Mouse (Mus musculus): ENCODE results near the gene Cbwd1. TPM values are rescaled to one million over a fixed set of nuclear protein-coding genes. Genes with fewer than 3 reads are reported as not detected.

Gene Cbwd1
- 1.3 and 1.6 TPM in 2 replicates for polyA plus RNA-seq (2012; rRNA removed)

GRCm38 (mm10) chr19:24961172-24961962 lies at the start of gene Cbwd1:
Gene Cbwd1 (minus strand): TSS chr19:24961610.
- peak; percentile 95 for DNase-seq (ENCODE audit: low read depth, low spot score)

GRCm38 (mm10) chr19:25008509-25008908 lies 47.1 kb upstream of the Cbwd1 start:
- no peak for DNase-seq (ENCODE audit: low read depth, low spot score)
- 90% methylated on average over 2 of the region's 2 CpGs for WGBS

More at GRCm38 (mm10) chr19:24961172-24961962, at the start of gene Cbwd1:
- under 1% methylated on average over 36 of the region's 36 CpGs for WGBS

GRCm38 (mm10) chr19:25006686-25007085 lies 45.3 kb upstream of the Cbwd1 start:
- WGBS: 81% methylated on average over 1 of the region's 1 CpGs
- no peak for DNase-seq (ENCODE audit: low read depth, low spot score)

- DNase-seq (ENCODE audit: low read depth, low spot score): no peak
- 31% methylated on average over 4 of the region's 4 CpGs for whole genome bisulfite sequencing
Observed at GRCm38 (mm10) chr19:25003810-25004209, 42.4 kb upstream of the Cbwd1 start.

GRCm38 (mm10) chr19:25002828-25003227 lies 41.4 kb upstream of the Cbwd1 start:
- WGBS: 79% methylated on average over 3 of the region's 3 CpGs
- no peak for DNase-seq (ENCODE audit: low read depth, low spot score)

GRCm38 (mm10) chr19:25002032-25002431 lies 40.6 kb upstream of the Cbwd1 start:
- 85% methylated on average over 6 of the region's 6 CpGs for WGBS
- DNase-seq (ENCODE audit: low read depth, low spot score): no peak

GRCm38 (mm10) chr19:25000153-25000552 lies 38.7 kb upstream of the Cbwd1 start:
- DNase-seq (ENCODE audit: low read depth, low spot score): no peak
- WGBS: 23% methylated on average over 9 of the region's 9 CpGs

- no peak for DNase-seq (ENCODE audit: low read depth, low spot score)
- WGBS: under 1% methylated on average over 109 of the region's 109 CpGs
Observed at GRCm38 (mm10) chr19:24999201-24999886, 37.9 kb upstream of the Cbwd1 start, which contains the start of gene Dock8. Gene Dock8 (plus strand): TSS chr19:24999534.

GRCm38 (mm10) chr19:24998561-24998960 lies 37.2 kb upstream of the Cbwd1 start:
- DNase-seq (ENCODE audit: low read depth, low spot score): no peak
- WGBS: 72% methylated on average over 5 of the region's 5 CpGs

GRCm38 (mm10) chr19:24996815-24997704 lies 35.6 kb upstream of the Cbwd1 start:
- no peak for DNase-seq (ENCODE audit: low read depth, low spot score)
- WGBS: 64% methylated on average over 12 of the region's 12 CpGs

- no peak for DNase-seq (ENCODE audit: low read depth, low spot score)
- 37% methylated on average over 8 of the region's 8 CpGs for WGBS
Observed at GRCm38 (mm10) chr19:24994900-24995299, 33.5 kb upstream of the Cbwd1 start.

GRCm38 (mm10) chr19:24993526-24993925 lies 32.1 kb upstream of the Cbwd1 start:
- WGBS: 66% methylated on average over 6 of the region's 6 CpGs
- DNase-seq (ENCODE audit: low read depth, low spot score): no peak

GRCm38 (mm10) chr19:24990138-24990822 lies 28.9 kb upstream of the Cbwd1 start:
- DNase-seq (ENCODE audit: low read depth, low spot score): no peak
- 68% methylated on average over 7 of the region's 7 CpGs for WGBS

GRCm38 (mm10) chr19:24988831-24989230 lies 27.4 kb upstream of the Cbwd1 start:
- 69% methylated on average over 5 of the region's 5 CpGs for WGBS
- DNase-seq (ENCODE audit: low read depth, low spot score): no peak

GRCm38 (mm10) chr19:24987355-24987754 lies 25.9 kb upstream of the Cbwd1 start:
- DNase-seq (ENCODE audit: low read depth, low spot score): no peak
- 57% methylated on average over 4 of the region's 4 CpGs for WGBS

GRCm38 (mm10) chr19:24985045-24985444 lies 23.6 kb upstream of the Cbwd1 start:
- DNase-seq (ENCODE audit: low read depth, low spot score): no peak
- 93% methylated on average over 2 of the region's 2 CpGs for WGBS

GRCm38 (mm10) chr19:24983857-24984498 lies 22.6 kb upstream of the Cbwd1 start:
- 73% methylated on average over 7 of the region's 7 CpGs for WGBS
- DNase-seq (ENCODE audit: low read depth, low spot score): no peak

- WGBS: 84% methylated on average over 4 of the region's 4 CpGs
- no peak for DNase-seq (ENCODE audit: low read depth, low spot score)
Observed at GRCm38 (mm10) chr19:24983050-24983449, 21.6 kb upstream of the Cbwd1 start.

- 19% methylated on average over 8 of the region's 8 CpGs for WGBS
- DNase-seq (ENCODE audit: low read depth, low spot score): no peak
Observed at GRCm38 (mm10) chr19:24981294-24981693, 19.9 kb upstream of the Cbwd1 start.
